Mouse (Mus musculus) myocyte (in vitro differentiated cells): ENCODE data around the gene Rassf3. TPM values are rescaled to one million over a fixed set of nuclear protein-coding genes. Genes with fewer than 3 reads are reported as not detected.

ENCODE experiments used
- H3K27me3 ChIP-seq: one replicate; pipeline ENCODE4 v1.6.1; 2011; ENCODE audit not compliant: control insufficient read depth, insufficient read depth, insufficient read length
- H3K36me3 ChIP-seq: one replicate; pipeline ENCODE4 v1.6.1; 2011; ENCODE audit not compliant: control insufficient read depth, insufficient read depth
- H3K4me2 ChIP-seq: one replicate; pipeline ENCODE4 v1.6.1; 2011; ENCODE audit warnings: low read depth, control low read depth
- H3K4me3 ChIP-seq: one replicate; pipeline ENCODE4 v1.5.1; 2011; ENCODE audit warnings: mild to moderate bottlenecking, control low read depth, moderate library complexity
- H3K79me2 ChIP-seq: one replicate; pipeline ENCODE4 v1.6.1; 2011; ENCODE audit not compliant: control insufficient read depth, insufficient read depth
- H3ac ChIP-seq: one replicate; pipeline ENCODE4 v1.6.1; 2011; ENCODE audit not compliant: control insufficient read depth, insufficient read length
- CEBPB ChIP-seq: IDR thresholded peaks from 2 replicates; pipeline ENCODE4 v1.6.1; 2011; ENCODE audit warnings: mild to moderate bottlenecking, moderate library complexity; ENCODE audit not compliant: poor library complexity, insufficient read depth, severe bottlenecking
- E2F4 ChIP-seq: IDR thresholded peaks from one replicate; pipeline ENCODE4 v1.6.1; 2011; ENCODE audit warnings: mild to moderate bottlenecking, control low read depth, moderate library complexity; ENCODE audit not compliant: insufficient read depth
- MAX ChIP-seq: IDR thresholded peaks from one replicate; pipeline ENCODE4 v1.6.1; 2011; ENCODE audit warnings: low read depth, mild to moderate bottlenecking, control low read depth
- MYOD1 ChIP-seq, 3 experiments: IDR thresholded peaks; one replicate each; pipeline ENCODE4 v1.6.1; 2011; ENCODE audit warnings: control low read depth in 2 of 3, low read depth in 2 of 3, mild to moderate bottlenecking in 2 of 3, moderate library complexity in 1 of 3; ENCODE audit not compliant: insufficient read length in 2 of 3, control insufficient read depth in 1 of 3
- MYOG ChIP-seq, 3 experiments: IDR thresholded peaks; one replicate each; pipeline ENCODE4 v1.6.1; 2011; ENCODE audit warnings: control low read depth in 2 of 3, low read depth in 2 of 3, mild to moderate bottlenecking in 2 of 3; ENCODE audit not compliant: insufficient read length in 2 of 3, control insufficient read depth in 1 of 3, insufficient read depth in 1 of 3
- POLR2A ChIP-seq: IDR thresholded peaks from one replicate; pipeline ENCODE4 v1.6.1; 2011; ENCODE audit warnings: low read depth, mild to moderate bottlenecking, control low read depth, moderate library complexity; ENCODE audit not compliant: insufficient read length
- POLR2AphosphoS2 ChIP-seq: IDR thresholded peaks from one replicate; pipeline ENCODE4 v1.6.1; 2011; ENCODE audit warnings: low read depth, control low read depth; ENCODE audit not compliant: insufficient read length
- REST ChIP-seq: IDR thresholded peaks from one replicate; pipeline ENCODE4 v1.6.1; 2011; ENCODE audit warnings: mild to moderate bottlenecking, control low read depth, moderate library complexity; ENCODE audit not compliant: insufficient read depth, insufficient read length
- SRF ChIP-seq: IDR thresholded peaks from one replicate; pipeline ENCODE4 v1.6.1; 2011; ENCODE audit warnings: low read depth; ENCODE audit not compliant: control insufficient read depth, insufficient read length
- TCF12 ChIP-seq: IDR thresholded peaks from one replicate; pipeline ENCODE4 v1.6.1; 2011; ENCODE audit warnings: mild to moderate bottlenecking, control low read depth; ENCODE audit not compliant: poor library complexity, insufficient read depth, severe bottlenecking
- TCF3 ChIP-seq: IDR thresholded peaks from one replicate; pipeline ENCODE4 v1.6.1; 2011; ENCODE audit warnings: low read depth, control low read depth; ENCODE audit not compliant: insufficient read length
- USF1 ChIP-seq: IDR thresholded peaks from one replicate; pipeline ENCODE4 v1.6.1; 2011; ENCODE audit warnings: low read depth, mild to moderate bottlenecking, control low read depth, moderate library complexity
- polyA plus RNA-seq: library from polyadenylated mRNA; unstranded; fragments of >200 nt; fragmentation: generic; extraction: Trizol; gene quantifications from one replicate; pipeline ENCODE4 v1.2.1, GENCODE M21; 2012; ENCODE audit warnings: missing spikeins

Rassf3 gene
- polyA plus RNA-seq, 1 experiment, result 32.3 TPM

GRCm38 (mm10) chr10:121398599-121398998, 77.5 kb downstream of the Rassf3 start:
- H3K27me3 ChIP-seq, result no peaks in the 10 kb centered on the region

DNA sequence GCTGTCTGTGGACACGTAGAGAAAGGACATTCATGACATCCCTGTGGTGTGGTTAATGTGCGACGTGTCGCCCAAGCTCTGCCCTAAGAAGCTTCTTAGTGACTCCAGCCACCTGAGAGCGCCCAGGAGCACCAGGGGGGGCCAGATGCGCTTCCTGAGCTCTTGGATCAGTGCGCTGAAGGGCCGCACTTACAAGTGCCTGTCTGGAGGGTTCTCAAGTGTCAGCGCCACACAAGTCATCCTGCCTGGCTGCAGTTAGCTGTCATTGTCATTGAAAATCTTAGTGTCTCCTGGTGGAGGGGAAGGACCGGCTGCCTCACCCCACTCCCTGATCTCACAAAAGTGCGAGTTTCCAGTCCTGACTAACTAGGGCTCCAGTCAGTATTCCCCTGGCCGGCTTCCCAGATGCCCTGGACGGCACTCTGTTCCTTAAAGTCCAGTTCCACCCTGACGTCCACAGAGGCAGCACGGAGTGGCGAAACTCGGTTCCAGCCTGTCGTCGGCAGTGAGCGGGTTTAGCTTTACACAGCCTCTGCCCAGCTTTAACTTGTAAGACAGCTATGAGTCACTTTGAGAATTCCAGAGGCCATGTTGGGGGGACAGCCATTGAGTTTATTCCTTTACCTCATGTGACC, 80.5 kb downstream of the Rassf3 start:
- no peak overlapping the region for H3K4me2 ChIP-seq
- peaks cover 19% of the 10 kb centered on the region for H3K36me3 ChIP-seq
- H3ac ChIP-seq, result no peak overlapping the region
- no peaks in the 10 kb centered on the region for H3K79me2 ChIP-seq
- no peaks in the 10 kb centered on the region for H3K27me3 ChIP-seq
- TF ChIP-seq POLR2AphosphoS2 (no peak), POLR2A (no peak), E2F4 (no peak), USF1 (no peak), MAX (no peak), CEBPB (no peak), MYOG (IDR thresholded peaks at IDR 0.05; ENCODE audit: control insufficient read depth in 1 of 3, insufficient read depth in 1 of 3, insufficient read length in 2 of 3, low read depth in 2 of 3) (no peak), TCF3 (no peak), SRF (no peak), TCF12 (no peak)
- no peak overlapping the region for H3K4me3 ChIP-seq

More at GRCm38 (mm10) chr10:121398599-121398998, 77.5 kb downstream of the Rassf3 start:
- Histone ChIP-seq H3K79me2 (no peaks in the 10 kb centered on the region), H3K4me2 (no peak overlapping the region), H3K36me3 (peaks cover 8% of the 10 kb centered on the region), H3K4me3 (no peak overlapping the region), H3ac (no peak overlapping the region)
- TF ChIP-seq MYOG (IDR thresholded peaks at IDR 0.05; ENCODE audit: control insufficient read depth in 1 of 3, insufficient read depth in 1 of 3, insufficient read length in 2 of 3, low read depth in 2 of 3), result peak in 1 of 3 experiments; percentile 87
- peak; percentile 53 for TF ChIP-seq TCF3
- TF ChIP-seq REST, result no peak
- TF ChIP-seq TCF12, result no peak
- peak in 2 of 3 experiments; percentile 57 to 75 for TF ChIP-seq MYOD1 (IDR thresholded peaks at IDR 0.05; ENCODE audit: control insufficient read depth in 1 of 3, insufficient read length in 2 of 3, low read depth in 2 of 3)

DNA sequence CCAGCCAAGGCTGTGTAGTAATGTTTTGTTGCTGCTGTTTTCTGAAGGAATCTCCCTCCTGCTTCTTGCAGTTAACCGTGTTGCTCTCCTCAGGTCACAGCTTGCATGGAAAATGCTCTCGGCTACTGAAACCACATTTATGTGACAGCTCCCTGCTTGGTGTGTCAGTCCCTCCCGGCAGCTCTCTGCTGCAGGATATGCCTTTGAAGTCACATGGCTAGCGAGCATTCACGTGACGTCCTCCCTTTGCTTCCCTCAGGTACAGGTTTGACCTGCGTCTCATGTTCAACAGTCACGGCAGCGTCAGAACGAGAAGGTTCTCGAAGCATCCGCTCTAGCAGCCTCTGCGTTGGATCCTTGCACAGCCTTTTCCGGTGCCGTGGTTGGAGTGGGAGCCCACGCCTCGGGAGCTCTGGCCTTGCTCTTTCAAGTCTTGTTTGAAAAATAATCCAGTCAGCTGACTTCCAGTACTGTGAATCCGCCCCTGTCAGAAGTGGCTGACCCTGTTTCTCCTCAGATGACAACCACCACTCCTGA, 81.3 kb downstream of the Rassf3 start:
- no peak overlapping the region for H3ac ChIP-seq
- TF ChIP-seq POLR2AphosphoS2, result no peak
- no peak for TF ChIP-seq REST
- no peak for TF ChIP-seq CEBPB
- TF ChIP-seq MYOG (IDR thresholded peaks at IDR 0.05; ENCODE audit: control insufficient read depth in 1 of 3, insufficient read depth in 1 of 3, insufficient read length in 2 of 3, low read depth in 2 of 3), result no peak
- no peak for TF ChIP-seq MYOD1 (IDR thresholded peaks at IDR 0.05; ENCODE audit: control insufficient read depth in 1 of 3, insufficient read length in 2 of 3, low read depth in 2 of 3)
- no peak for TF ChIP-seq TCF12
- H3K36me3 ChIP-seq, result peaks cover 19% of the 10 kb centered on the region
- no peak overlapping the region for H3K4me3 ChIP-seq
- H3K79me2 ChIP-seq, result no peaks in the 10 kb centered on the region
- no peaks in the 10 kb centered on the region for H3K27me3 ChIP-seq
- H3K4me2 ChIP-seq, result no peak overlapping the region

GRCm38 (mm10) chr10:121394270-121394669, 81.9 kb downstream of the Rassf3 start:
- Histone ChIP-seq H3K79me2 (no peaks in the 10 kb centered on the region), H3K4me2 (no peak overlapping the region), H3K4me3 (no peak overlapping the region), H3ac (no peak overlapping the region), H3K27me3 (no peaks in the 10 kb centered on the region), H3K36me3 (peaks cover 19% of the 10 kb centered on the region)
- TF ChIP-seq CEBPB (no peak), MYOG (IDR thresholded peaks at IDR 0.05; ENCODE audit: control insufficient read depth in 1 of 3, insufficient read depth in 1 of 3, insufficient read length in 2 of 3, low read depth in 2 of 3) (no peak)

GRCm38 (mm10) chr10:121391901-121392300, 84.2 kb downstream of the Rassf3 start:
- Histone ChIP-seq H3K36me3 (peaks cover 19% of the 10 kb centered on the region), H3K4me2 (no peak overlapping the region), H3ac (no peak overlapping the region), H3K4me3 (no peak overlapping the region), H3K27me3 (no peaks in the 10 kb centered on the region), H3K79me2 (no peaks in the 10 kb centered on the region)
- TF ChIP-seq CEBPB, result no peak
- TF ChIP-seq MYOD1 (IDR thresholded peaks at IDR 0.05; ENCODE audit: control insufficient read depth in 1 of 3, insufficient read length in 2 of 3, low read depth in 2 of 3), result no peak
- TF ChIP-seq POLR2AphosphoS2, result no peak
- no peak for TF ChIP-seq E2F4
- no peak for TF ChIP-seq USF1
- TF ChIP-seq MAX, result no peak
- no peak for TF ChIP-seq SRF
- TF ChIP-seq TCF12, result no peak
- TF ChIP-seq TCF3, result no peak
- no peak for TF ChIP-seq MYOG (IDR thresholded peaks at IDR 0.05; ENCODE audit: control insufficient read depth in 1 of 3, insufficient read depth in 1 of 3, insufficient read length in 2 of 3, low read depth in 2 of 3)
- no peak for TF ChIP-seq REST
